Mouse (Mus musculus) liver, adult 2 months (tissue): Measurements from ENCODE around the gene Taar6. TPM values are rescaled to one million over a fixed set of nuclear protein-coding genes. Genes with fewer than 3 reads are reported as not detected.

Experiments used
- DNase-seq: peaks from one replicate; pipeline ENCODE4 v3.0.0-alpha.2; 2011; ENCODE audit warnings: low read depth, low spot score; ENCODE audit errors: extremely low read depth
- H3K27ac ChIP-seq: fragments of 200-500 bp; replicated peaks from 2 replicates; pipeline ENCODE4 v1.5.1; 2012; ENCODE audit warnings: low read depth, mild to moderate bottlenecking, control low read depth, inconsistent platforms, low read length; ENCODE audit not compliant: insufficient read depth
- H3K27me3 ChIP-seq: fragments of 200-500 bp; 2 replicates; pipeline ENCODE4 v1.6.1; 2012; ENCODE audit warnings: mild to moderate bottlenecking, moderate library complexity, low read length, inconsistent platforms; ENCODE audit not compliant: control insufficient read depth, insufficient read depth
- H3K36me3 ChIP-seq: fragments of 200-500 bp; 2 replicates; pipeline ENCODE4 v1.6.1; 2012; ENCODE audit warnings: low read length, inconsistent platforms; ENCODE audit not compliant: control insufficient read depth, insufficient read depth
- H3K4me1 ChIP-seq: fragments of 200-500 bp; 2 replicates; pipeline ENCODE4 v1.6.1; 2011; ENCODE audit warnings: low read length; ENCODE audit not compliant: control insufficient read depth, insufficient read depth
- H3K4me3 ChIP-seq: fragments of 200-500 bp; 2 replicates; pipeline ENCODE4 v1.5.1; 2011; ENCODE audit warnings: low read depth, mild to moderate bottlenecking, control low read depth, low read length, moderate library complexity; ENCODE audit not compliant: insufficient read depth
- H3K79me2 ChIP-seq: fragments of 200-500 bp; 2 replicates; pipeline ENCODE4 v1.6.1; 2012; ENCODE audit warnings: inconsistent platforms, mild to moderate bottlenecking, low read length, moderate library complexity; ENCODE audit not compliant: control insufficient read depth, insufficient read depth
- H3K9ac ChIP-seq: fragments of 200-500 bp; 2 replicates; pipeline ENCODE4 v1.6.1; 2012; ENCODE audit warnings: low read depth, mild to moderate bottlenecking, control low read depth, inconsistent platforms, low read length
- CTCF ChIP-seq: fragments of 200-500 bp; IDR thresholded peaks from 2 replicates; pipeline ENCODE4 v1.5.1; 2011; ENCODE audit warnings: low read depth, low read length, control low read depth
- POLR2A ChIP-seq: fragments of 200-500 bp; IDR thresholded peaks from 2 replicates; pipeline ENCODE4 v1.6.1; 2011; ENCODE audit warnings: low read length, control low read depth; ENCODE audit not compliant: insufficient read depth; ENCODE audit errors: extremely low read depth
- WGBS: fragments of 180-500 bp; shearing (Covaris S2); methylation state at CpG from one replicate; pipeline ENCODE4 v1.1.7; 2018; 5-methylcytosine and 5-hydroxymethylcytosine counted together
- polyA plus RNA-seq: library from polyadenylated mRNA; depleted of rRNA; stranded (reverse); fragments of >200 nt; gene quantifications from 2 replicates; pipeline ENCODE4 v1.2.3, GENCODE M21; 2012
- total RNA-seq: library from RNA; depleted of rRNA; stranded (reverse); fragments of >200 nt; gene quantifications from 2 replicates; pipeline ENCODE4 v1.2.3, GENCODE M21; 2014

Gene Taar6
- total and polyA plus RNA-seq, 2 experiments = not detected

- Histone ChIP-seq H3K27ac (no peak within 1 kb of the TSS), H3K79me2 (no peaks in the 10 kb centered on the region), H3K27me3 (no peaks in the 10 kb centered on the region), H3K4me1 (no peaks in the 10 kb centered on the region), H3K4me3 (no peak within 1 kb of the TSS), H3K9ac (no peak within 1 kb of the TSS), H3K36me3 (no peaks in the 10 kb centered on the region)
- TF ChIP-seq CTCF = no peak
- no peak for TF ChIP-seq POLR2A
- DNase-seq = no peak
- 91% methylated on average over 11 of the region's 11 CpGs for WGBS
Observed at GRCm38 (mm10) chr10:23970656-23971165, 14.7 kb downstream of the Taar6 start, which contains the start of gene Taar5. TSS of gene Taar5 (plus strand) at chr10:23970706.

GRCm38 (mm10) chr10:23964921-23965610, 20.4 kb downstream of the Taar6 start:
- TF ChIP-seq CTCF = no peak
- TF ChIP-seq POLR2A = no peak
- Histone ChIP-seq H3K27ac (no peak overlapping the region), H3K9ac (no peak overlapping the region), H3K4me3 (no peak overlapping the region), H3K4me1 (no peaks in the 10 kb centered on the region), H3K27me3 (no peaks in the 10 kb centered on the region), H3K79me2 (no peaks in the 10 kb centered on the region), H3K36me3 (no peaks in the 10 kb centered on the region)
- WGBS = 89% methylated on average over 6 of the region's 6 CpGs
- no peak for DNase-seq

GRCm38 (mm10) chr10:23963444-23963843, 22.0 kb downstream of the Taar6 start:
- DNase-seq = no peak
- Histone ChIP-seq H3K36me3 (no peaks in the 10 kb centered on the region), H3K9ac (no peak overlapping the region), H3K27ac (no peak overlapping the region), H3K79me2 (no peaks in the 10 kb centered on the region), H3K4me3 (no peak overlapping the region), H3K27me3 (no peaks in the 10 kb centered on the region), H3K4me1 (peaks cover 2% of the 10 kb centered on the region; the same call in 1 of the 2 replicates)
- TF ChIP-seq CTCF (no peak), POLR2A (no peak)
- WGBS = 63% methylated on average over 3 of the region's 3 CpGs

GRCm38 (mm10) chr10:23960444-23960915, 25.0 kb downstream of the Taar6 start, which contains the start of gene Taar4:
TSS of gene Taar4 (plus strand) at chr10:23960494.
- H3K9ac ChIP-seq = no peak within 1 kb of the TSS
- no peaks in the 10 kb centered on the region for H3K27me3 ChIP-seq
- no peak for TF ChIP-seq POLR2A
- TF ChIP-seq CTCF = no peak
- WGBS = 96% methylated on average over 13 of the region's 13 CpGs
- peaks cover 2% of the 10 kb centered on the region; the same call in 1 of the 2 replicates for H3K4me1 ChIP-seq
- no peaks in the 10 kb centered on the region for H3K36me3 ChIP-seq
- no peak within 1 kb of the TSS for H3K4me3 ChIP-seq
- DNase-seq = no peak
- H3K27ac ChIP-seq = no peak within 1 kb of the TSS
- H3K79me2 ChIP-seq = no peaks in the 10 kb centered on the region

- TF ChIP-seq POLR2A = no peak
- TF ChIP-seq CTCF = no peak
- Histone ChIP-seq H3K4me1 (peaks cover 2% of the 10 kb centered on the region; the same call in 1 of the 2 replicates), H3K9ac (no peak overlapping the region), H3K4me3 (no peak overlapping the region), H3K27ac (no peak overlapping the region), H3K36me3 (no peaks in the 10 kb centered on the region), H3K79me2 (no peaks in the 10 kb centered on the region), H3K27me3 (no peaks in the 10 kb centered on the region)
- WGBS = 15% methylated on average over 3 of the region's 3 CpGs
- peak; percentile 67 for DNase-seq
Observed at GRCm38 (mm10) chr10:23959071-23959470, 26.4 kb downstream of the Taar6 start.

- WGBS = 86% methylated on average over 6 of the region's 6 CpGs
- no peak for DNase-seq
Observed at GRCm38 (mm10) chr10:23951714-23952113, 33.7 kb downstream of the Taar6 start.

More at GRCm38 (mm10) chr10:23951714-23952113, 33.7 kb downstream of the Taar6 start:
- Histone ChIP-seq H3K4me3 (no peak overlapping the region), H3K36me3 (no peaks in the 10 kb centered on the region), H3K27me3 (no peaks in the 10 kb centered on the region), H3K27ac (no peak overlapping the region), H3K9ac (no peak overlapping the region), H3K4me1 (no peaks in the 10 kb centered on the region), H3K79me2 (no peaks in the 10 kb centered on the region)
- TF ChIP-seq POLR2A = no peak
- no peak for TF ChIP-seq CTCF
